Mouse (Mus musculus): Measurements from ENCODE around the gene Fam240a.

Fam240a gene

DNA sequence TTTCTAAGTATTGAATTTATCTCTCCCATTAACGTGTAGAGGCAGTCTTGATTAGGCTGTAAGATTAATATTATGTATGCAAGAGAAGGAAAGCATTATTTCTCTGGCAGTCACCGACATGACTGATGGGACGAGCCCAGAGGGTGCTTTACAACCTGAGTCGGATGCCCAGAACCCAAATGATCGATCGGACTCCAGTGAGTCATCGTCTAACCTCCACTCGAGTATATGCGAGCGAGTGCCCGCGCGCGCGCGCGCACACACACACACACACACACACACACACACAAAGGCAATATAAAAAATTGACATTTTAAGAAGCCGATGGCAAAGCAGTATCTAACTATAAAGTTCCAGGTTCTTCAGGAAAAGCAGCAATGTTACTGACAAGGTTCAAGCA is 28.7 kb upstream of the Fam240a start:
- DNase-seq (ENCODE audit: low read depth, low spot score) = no peak

DNA sequence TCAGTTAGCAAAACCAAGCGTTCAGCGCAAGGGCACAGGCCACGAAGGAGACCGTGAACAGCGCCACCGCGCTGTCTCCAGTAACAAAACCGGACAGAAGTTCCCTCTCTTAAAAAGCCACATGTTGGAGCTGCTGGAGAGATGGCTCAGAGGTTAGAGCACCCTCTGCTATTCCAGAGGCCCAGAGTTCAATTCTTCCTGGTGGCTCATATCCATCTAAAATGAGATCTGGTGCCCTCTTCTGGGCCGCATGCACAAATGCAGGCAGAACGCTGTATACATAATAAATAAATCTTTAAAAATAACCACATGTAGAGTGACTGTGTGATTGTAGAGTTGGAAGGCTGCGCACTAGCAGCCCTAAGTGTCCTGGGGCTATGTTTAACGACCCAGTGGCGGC is 27.6 kb upstream of the Fam240a start:
- no peak for DNase-seq (ENCODE audit: low read depth, low spot score)

DNA sequence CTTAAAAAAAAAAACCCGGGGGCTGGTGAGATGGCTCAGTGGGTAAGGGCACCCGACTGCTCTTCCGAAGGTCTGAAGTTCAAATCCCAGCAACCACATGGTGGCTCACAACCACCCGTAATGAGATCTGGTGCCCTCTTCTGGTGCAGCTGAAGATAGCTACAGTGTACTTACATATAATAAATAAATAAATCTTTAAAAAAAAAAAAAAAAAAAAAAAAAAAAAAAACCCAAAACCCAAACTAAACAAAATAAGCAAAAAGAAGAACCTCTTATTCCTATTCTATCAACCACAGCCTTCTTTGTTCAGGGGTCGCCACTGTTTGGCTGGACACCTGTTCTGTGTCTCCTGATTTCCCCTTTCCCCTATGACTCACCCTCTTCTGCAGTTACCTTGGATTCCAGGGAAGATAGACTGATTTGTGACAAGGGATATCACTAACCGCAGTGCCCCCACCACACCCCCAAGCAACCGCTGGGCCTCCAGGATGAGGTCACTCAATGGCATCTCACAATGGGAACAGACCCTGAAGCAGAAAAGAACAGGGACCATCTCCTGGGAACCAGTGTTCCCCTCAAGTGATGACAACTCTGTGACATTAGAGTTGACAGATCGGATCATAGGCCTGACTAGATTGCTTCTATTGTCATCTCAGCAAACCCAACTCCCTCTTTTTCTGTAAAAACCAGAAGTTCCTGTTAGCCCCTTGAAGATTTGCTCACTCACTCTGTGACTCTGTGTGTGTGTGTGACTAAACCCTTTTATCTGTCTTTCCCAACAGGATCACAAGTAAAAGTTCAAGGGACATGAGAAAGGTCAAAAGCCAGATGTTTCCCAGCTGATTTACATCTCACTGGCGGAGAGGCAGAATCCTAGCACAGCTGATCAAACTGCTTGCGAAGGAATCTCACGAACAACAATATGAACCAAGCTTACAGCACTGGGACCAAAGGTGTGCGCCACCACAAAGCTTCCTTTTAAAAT is 21.1 kb upstream of the Fam240a start:
- DNase-seq (ENCODE audit: low read depth, low spot score) = no peak

DNA sequence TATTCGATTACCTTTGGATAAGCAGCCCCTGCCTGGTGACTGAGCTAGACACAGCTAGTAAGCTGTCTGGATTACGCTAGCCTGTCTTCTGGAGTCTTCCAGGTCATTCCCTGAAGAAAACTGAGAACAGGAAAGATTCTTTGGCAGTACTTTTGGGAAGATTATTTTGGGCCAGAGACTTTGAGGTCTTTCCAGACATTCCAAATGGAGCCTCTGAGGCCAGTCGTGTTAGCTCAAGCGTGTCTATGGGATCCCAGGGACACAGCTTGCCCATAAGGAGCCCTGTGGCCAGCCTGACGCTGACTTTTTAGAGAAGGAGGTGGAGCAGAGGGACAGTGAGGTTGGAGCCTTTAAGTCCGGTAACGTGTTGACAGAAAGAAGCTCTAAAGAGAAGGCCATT is 19.3 kb upstream of the Fam240a start:
- DNase-seq (ENCODE audit: low read depth, low spot score) = peak; percentile 57

DNA sequence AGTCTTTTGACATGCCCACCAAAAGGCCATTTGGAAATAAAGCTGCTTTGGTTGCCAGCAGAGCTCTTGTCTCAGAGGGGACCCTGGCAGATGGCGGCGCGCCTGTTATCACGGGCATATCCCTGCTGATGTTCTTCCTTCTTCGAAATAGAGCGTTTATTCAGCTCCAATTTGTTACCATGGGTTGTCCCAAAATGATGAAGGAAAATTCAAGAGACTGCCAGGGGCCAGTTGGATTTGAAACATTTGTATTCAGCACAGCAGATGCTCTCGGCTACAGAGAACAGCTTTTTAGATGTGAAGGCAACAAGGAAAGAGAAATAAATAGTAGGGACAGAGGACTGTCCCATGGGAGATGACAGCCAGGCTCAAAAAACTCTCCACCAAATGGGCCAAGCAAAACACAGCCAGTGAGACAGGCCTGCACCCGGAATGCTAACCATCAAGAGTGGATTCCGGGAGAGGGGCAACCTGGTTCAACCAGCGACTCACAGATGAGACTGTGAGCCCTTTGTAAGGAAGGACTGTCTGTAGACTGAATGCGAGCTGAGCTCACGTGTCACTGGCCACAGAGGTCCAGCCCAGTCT is 17.3 kb upstream of the Fam240a start:
- DNase-seq (ENCODE audit: low read depth, low spot score) = no peak

DNA sequence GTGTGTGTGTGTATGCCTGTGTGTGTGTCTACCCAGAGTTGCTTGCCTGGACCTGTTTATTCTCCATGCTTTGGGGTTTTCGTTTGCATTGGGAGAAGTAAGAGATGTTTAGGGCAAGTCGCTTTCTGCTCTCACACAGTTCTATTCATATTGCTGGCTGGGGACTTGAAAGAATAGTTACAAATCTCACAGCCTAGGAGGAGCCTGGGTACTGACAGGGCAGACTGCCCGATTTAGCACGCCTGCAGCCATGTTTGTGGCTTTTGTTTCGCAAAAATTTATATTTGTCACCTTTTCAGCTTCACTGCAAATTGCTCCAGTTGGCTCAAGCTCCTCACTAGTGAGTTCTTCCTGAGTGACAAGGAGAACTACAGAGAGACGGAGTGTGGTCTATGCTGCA is 14.9 kb upstream of the Fam240a start:
- no peak for DNase-seq (ENCODE audit: low read depth, low spot score)

DNA sequence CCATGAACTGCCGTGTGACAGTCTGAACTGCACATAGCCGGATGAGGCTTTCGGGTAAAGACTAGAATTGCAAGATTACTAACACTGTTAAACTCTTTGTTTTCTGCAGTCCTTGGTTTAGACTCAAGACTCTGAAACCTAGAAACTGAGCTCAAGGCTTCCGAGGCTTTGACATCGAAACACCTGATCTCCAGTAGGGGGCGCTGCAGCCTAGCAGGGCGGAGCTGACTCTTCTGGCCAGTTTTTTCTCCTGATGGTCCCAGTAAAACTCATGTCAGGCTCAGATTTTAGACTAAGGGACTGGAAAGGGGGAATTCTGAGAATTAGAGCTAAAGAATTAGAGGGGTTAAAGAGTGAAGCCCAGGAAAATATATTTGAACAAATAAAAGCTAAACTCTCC is 6.1 kb upstream of the Fam240a start:
- DNase-seq (ENCODE audit: low read depth, low spot score) = peak; percentile 68

DNA sequence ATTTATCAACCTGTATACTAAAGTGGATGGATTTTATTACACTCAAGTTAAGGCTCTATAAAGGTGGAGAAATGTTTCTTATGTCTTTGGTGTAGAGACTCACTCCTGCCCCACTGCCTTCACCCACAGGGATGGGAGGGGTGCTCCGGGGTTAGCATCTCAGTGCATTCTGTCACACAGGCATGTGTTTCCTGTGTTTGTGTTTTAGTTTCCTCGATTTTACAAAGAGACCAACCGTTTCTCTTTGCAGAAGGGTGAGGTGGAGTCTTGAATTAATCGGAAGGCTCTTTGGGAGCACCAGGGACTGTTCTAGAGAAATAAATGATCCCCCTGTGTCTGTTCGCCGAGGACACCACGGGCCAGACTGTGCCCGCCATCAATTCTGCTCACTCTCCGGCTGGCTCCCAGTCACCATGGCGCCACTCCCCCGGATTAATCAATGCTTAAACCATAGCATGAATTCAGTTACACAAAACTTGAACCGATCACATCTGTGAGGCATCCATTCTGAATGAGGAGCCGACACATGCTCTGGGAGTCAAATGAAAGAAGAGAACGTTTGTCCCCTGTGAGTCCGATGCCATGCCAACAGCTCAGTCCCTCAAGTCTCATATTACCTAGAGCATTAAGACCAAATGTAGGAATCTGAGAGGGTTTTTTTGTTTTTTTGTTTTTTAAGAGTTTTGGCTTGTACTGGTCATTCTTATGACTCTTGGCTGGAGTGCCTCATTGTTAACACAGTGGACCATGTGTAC is 4.2 kb upstream of the Fam240a start:
- no peak for DNase-seq (ENCODE audit: low read depth, low spot score)

DNA sequence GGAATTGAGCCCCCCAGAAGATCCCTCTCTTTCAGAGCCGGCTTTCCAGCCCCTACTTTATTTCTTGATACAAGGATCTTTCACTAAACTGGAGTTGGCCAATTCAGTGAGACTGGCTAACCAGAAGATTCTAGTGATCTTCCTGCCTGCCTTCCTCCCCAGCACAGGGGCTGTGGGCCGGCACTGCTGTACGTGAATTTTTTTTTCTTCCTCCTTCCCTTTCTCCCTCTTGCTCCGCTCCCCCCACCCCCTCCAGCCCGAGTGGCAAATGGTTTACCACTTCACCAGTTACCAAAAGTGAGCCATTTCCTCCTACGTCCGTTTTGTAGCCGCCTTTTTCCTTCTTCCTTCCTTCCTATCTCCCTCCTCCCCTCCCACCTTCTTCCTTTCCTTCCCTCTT is 1.2 kb downstream of the Fam240a start:
- DNase-seq (ENCODE audit: low read depth, low spot score) = no peak

DNA sequence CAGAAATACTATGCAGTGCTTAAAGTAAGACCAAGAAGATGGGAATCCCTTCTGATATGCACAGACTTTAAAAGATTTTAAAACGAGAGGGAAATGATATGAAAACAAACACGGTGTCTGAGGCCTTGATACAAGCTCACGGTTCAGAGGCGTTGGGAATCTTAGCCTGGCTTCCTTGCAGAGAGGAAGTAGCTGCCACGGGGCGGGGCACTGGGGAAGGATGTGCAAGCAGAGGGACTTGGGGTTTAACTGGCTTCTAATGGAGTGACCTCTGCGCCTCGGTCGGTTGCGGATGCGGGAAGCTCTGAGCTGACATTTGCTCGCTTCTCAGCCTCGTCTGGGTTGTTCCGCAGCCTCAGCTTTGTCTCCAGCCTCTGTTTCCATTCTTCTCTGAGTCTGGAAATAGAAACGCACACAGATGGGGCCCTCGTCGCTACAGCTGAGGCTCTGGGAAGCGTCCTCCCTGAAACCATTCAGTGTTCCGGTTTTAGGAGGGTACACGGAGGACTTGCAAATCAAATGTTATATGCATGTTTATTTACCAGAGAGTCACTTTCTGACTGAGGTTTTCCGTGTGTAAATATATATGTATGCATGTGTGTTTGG is 1.9 kb downstream of the Fam240a start:
- no peak for DNase-seq (ENCODE audit: low read depth, low spot score)

DNA sequence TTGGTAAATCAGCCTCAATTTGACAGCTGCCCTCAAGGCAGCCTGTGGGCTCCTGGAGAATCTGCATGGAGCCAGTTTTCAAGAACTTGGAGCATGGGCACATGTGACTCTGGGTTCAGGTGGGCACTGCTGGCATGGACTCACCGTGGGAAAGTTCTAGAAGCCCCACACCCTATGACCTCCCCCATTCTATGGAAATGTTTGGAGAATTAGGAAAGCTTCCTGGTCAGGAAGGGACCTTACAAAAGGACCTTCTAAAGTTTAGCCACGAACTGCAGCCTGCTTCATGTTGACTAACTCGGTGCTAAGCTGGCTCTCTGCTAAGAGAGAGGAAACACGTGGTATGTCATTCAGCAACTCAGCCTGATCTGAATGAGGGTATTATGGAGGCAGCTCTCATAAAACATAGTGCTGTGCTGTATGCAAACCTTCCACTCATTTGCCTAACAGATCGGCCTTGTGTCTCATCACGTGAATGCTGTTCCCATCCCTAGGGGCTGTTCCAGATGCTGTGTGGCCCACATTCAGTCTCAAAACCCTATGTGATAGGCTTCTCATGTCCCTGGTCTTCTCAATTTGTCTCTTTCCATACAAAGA is 7.2 kb downstream of the Fam240a start:
- DNase-seq (ENCODE audit: low read depth, low spot score) = no peak

DNA sequence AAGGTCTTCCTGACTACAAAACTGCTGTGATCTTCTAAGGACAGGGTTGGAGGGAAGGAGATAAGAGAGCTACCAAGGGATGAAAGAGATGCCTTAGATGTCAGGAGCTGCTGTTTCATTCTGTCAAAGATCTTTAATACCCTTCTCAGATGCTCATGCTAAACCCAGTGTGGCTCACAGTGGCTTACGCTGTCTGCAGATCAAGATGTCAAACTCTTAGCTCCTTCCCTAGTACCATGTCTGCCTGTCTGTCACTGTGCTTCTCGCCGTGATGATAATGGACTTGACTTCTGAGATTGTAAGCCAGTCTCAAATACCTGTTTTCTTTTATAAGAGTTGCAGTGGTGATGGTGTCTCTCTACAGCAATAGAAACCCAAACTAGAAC is 8.0 kb downstream of the Fam240a start:
- no peak for DNase-seq (ENCODE audit: low read depth, low spot score)

DNA sequence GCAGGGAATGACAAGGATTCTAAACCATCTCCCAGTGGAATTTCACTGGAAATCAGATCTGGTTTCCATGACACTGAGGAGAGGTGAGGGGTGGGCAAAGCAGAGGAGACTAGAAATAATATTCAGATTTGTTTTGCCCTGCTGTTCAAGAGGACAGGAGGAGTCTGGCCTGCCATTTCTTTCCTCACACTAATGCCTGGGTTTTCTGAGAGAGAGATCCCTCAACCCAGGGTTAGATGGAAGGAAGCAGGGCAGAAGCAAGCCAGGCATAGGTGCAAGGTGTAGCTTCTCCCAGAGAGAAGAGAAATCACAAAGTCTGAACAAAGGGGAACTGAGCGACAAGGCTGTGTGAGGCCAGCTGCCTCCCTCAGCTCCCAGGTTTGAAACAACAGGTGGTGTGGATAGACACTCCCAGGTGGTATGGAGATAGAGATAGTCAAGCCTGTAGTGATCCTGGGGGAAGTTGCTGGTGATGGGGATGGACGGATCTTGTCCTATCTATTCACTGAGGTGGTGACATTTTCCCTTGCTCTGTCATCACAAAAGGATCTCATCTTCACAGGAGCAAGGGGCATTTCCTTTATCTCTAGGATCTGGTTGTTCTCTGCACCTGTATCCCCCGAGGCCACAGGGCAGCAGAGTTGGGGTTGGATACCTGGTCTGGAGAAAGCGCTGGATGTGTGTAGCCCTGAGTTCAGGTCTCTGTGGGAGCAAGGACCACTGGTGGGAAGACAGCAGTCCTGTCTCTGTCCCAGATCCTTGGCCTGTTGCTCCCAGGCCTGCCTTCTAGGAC is 8.6 kb downstream of the Fam240a start:
- no peak for DNase-seq (ENCODE audit: low read depth, low spot score)

DNA sequence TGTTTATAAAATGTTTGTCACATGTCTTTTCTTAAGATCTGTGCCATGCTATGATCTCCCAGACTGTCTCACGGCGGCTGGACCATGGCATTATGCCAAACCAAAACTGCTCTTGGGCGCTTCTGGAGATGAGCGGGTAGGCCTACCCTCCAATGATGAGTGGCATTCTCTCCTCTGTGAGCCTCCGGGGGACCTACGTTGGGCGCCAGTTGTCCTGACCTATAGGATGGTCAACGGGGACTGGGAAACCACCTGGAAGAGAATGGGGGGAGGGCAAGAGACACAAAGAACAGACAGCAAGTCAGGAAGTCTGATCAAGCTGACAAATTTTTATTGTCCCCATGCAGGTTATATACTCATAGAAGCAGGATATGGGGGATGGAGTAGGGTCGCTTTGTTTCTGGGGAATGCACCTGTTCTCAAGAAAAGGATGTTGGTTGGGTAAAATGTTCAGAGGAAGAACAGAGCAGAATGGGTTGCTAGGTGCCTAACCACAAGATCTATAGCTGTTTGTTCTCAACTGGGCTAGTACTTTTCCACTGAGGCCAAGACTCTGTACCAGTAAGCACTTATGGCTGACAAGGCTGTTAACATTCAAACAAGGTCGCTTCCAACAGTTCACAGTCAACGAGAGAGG is 9.3 kb downstream of the Fam240a start:
- no peak for DNase-seq (ENCODE audit: low read depth, low spot score)

DNA sequence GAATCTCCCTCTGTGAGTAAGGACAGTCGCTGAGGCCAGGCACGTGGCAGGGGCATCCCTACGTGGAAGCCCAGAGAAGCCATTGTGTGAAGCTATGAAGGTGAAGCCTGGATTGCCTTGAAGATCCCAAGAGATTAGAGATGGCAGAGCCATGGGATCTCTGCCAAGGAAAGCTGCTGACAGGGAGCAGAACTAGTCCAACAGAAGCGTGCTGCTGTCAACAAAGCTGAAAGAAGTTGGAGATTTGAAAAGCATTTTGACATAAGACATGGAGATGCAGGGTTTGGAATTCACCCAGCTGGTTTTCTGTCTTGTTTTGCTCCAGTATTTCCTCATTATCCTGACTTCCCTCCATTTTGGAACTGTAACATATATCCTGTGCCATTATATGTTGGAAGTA is 14.4 kb downstream of the Fam240a start:
- no peak for DNase-seq (ENCODE audit: low read depth, low spot score)

DNA sequence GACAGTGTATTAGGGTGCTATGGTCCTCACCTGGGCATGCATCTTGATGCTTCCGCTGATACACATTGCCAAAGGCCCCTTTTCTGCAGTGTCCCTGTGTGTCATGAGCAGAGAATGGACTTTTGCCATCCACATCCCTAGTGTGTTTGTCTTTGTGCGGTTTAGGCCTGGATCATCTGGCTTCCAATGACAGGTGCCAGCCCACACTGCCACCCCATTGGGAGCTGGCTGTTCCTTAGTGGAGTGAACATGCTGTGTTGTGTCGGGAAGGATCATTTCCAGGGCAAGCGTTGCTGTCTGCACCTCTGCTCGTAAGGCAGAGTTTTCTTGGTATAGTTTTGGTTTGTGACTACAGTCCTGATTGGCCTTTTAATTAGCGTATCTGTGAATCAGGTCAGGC is 15.5 kb downstream of the Fam240a start:
- no peak for DNase-seq (ENCODE audit: low read depth, low spot score)

DNA sequence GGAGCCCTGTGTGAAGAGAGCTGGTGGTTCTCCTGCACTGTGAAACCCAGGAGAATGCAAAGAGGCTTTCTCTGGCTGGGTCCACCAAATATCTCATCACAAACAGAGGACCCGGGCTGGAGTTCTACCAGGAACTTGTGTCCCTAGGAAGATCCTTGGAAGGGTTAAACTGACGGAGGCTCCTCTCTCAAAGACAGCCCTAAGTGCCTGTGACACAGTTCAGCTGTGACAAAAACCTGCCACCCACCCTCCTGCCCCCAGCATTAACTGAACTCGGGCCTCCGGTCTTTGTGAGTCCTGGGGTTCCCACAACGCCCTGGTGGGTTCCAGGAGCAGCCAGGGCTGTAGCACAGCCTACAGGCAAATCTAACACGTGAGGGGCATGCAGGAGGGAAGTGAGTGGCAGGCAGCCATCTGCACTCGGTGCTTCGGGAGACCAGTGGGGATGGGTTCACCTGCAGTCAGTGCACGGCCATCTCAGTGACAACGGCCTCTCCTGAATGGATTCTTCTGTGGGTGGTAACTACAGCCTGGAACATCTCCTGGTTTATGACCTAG is 17.1 kb downstream of the Fam240a start:
- DNase-seq (ENCODE audit: low read depth, low spot score) = no peak

DNA sequence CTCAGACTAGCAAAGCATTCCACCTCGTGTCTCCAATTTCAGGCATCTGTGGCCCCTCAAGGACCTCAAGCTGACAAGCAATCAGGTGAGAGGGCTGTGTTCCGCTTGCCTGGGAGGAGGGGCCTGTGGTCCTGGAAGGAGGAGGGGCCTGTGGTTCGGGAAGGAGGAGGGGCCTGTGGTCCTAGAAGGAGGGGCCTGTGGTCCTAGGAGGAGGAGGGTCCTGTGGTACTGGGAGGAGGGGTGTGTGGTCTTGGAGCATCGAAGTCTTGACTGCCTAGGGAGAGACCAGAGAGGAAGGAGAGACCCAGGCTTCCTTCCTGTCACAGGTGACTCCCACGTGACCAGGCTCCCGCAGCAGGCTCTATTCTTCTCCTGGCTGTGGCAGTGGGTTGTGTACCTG is 20.1 kb downstream of the Fam240a start:
- DNase-seq (ENCODE audit: low read depth, low spot score) = no peak

DNA sequence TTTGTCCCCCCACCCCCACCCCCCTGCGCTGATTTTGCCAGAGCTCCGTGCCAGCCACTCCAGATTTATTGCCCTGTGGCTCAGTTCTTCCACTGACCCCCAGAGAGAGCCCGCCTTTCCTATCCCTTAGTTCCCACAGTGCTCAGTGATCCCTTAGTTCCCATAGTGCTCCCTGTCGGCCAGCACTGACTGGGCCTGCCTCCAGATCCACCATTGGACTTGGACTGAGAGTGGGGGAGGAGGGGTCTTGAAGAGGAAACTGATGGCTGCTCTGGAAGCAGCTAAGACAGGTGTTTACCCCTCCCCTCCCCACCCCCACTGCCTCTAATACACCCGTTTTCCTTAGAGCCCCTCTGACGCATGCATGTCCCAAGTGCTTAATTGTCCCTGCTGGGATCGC is 20.7 kb downstream of the Fam240a start:
- DNase-seq (ENCODE audit: low read depth, low spot score) = no peak

DNA sequence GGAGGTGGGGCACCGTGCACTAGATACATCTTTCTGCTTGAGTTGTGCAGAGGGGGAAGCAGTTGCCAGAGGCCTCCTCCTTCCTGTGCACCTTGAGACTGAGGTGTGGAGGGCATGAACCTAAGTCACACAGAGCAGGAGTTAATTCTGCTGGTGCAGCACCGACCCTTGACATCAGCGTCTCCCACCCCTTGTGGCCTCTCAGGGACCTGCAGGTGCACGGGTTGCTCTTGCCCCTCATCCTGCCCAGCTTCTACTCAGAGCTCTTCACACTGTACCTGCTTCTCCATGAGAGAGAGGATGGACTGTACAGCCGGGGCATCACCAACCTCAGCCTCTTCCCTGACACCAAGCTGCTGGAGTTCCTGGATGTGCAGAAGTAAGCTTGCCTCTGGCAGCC is 21.2 kb downstream of the Fam240a start:
- no peak for DNase-seq (ENCODE audit: low read depth, low spot score)

Measured in skeletal muscle tissue, adult 2 months (tissue).